Mouse (Mus musculus): Measurements from ENCODE around the gene Tbx21. TPM values are rescaled to one million over a fixed set of nuclear protein-coding genes. Genes with fewer than 3 reads are reported as not detected.

The Tbx21 gene
- polyA plus RNA-seq, 1 experiment from 2014 or later, result not detected

DNA sequence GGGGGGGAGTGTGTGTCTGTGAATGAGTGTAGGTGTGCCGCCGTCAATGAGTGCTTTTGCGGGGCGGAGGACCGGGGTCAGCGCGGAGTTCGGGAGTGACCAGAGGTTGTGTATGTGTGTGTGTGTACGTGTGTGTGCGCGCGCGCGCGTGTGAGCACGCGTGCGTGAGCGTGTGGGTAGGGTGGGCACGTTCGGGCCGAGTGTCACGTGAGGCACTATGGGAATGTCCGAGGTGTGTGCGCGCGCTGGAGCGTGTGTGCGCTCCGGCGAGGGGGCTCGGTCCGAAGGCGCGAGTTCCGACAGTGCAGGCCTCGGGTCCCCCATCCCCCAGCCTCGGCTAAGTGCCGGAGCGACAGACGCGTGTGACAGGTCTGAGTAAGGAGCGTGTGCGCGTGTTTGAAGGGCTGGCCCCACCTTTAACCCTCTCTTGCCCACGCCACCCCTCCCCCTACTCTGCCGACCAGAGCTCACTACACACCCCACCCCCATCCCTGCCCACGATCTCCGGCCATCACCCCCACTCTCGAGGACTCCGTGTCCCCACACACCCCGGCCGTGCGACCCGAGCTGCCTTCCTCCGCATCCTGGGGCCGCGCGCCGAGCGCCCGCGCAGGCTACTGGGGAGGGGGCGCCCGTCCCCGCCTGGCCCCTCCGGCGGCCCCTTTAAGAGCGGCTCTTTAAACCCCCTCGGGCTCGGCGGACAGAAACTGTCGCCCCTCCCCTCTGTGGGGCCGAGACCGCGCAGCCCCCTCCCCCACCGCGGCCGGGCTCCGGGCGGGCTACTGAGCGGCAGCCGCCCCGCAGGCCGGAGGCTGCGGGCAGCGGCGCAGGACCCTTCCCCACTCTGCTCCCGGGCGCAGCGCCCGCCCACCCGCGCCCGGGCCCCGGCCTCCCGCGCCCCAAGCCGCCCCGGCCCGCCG lies 35.5 kb upstream of the Tbx21 start:
- DNase-seq (peak; percentile 89), ATAC-seq (ENCODE audit: insufficient read depth) (peak; percentile 78)
- WGBS, result under 1% methylated on average over 97 of the region's 102 CpGs
- Histone ChIP-seq H3K4me2 (peak overlapping the region; percentile 84), H3K27ac (ENCODE audit: low read depth) (peak overlapping the region; percentile 94), H3K36me3 (ENCODE audit: insufficient read depth) (peaks cover 28% of the 10 kb centered on the region), H3K4me3 (ENCODE audit: low read depth, low read length) (peak overlapping the region; percentile 70), H3K9me3 (ENCODE audit: low read depth, low read length) (no peaks in the 10 kb centered on the region), H3K27me3 (ENCODE audit: insufficient read depth, low read length) (no peaks in the 10 kb centered on the region; the same call in 1 of the 2 replicates), H3K4me1 (ENCODE audit: insufficient read depth) (peaks cover 13% of the 10 kb centered on the region), H3K9ac (peak overlapping the region; percentile 73)
- no peak for TF ChIP-seq CTCF (IDR thresholded peaks at IDR 0.05; ENCODE audit: low read depth)

- peaks cover 34% of the 10 kb centered on the region for H3K36me3 ChIP-seq (ENCODE audit: insufficient read depth)
- 1% methylated on average over 14 of the region's 14 CpGs for WGBS
- H3K9me3 ChIP-seq (ENCODE audit: low read depth, low read length), result no peaks in the 10 kb centered on the region
- TF ChIP-seq CTCF (IDR thresholded peaks at IDR 0.05; ENCODE audit: low read depth), result no peak
- H3K9ac ChIP-seq, result peak overlapping the region; percentile 73
- H3K4me2 ChIP-seq, result peak overlapping the region; percentile 84
- ATAC-seq (ENCODE audit: insufficient read depth) (peak; percentile 42), DNase-seq (peak; percentile 93)
- peak overlapping the region; percentile 94 for H3K27ac ChIP-seq (ENCODE audit: low read depth)
- H3K4me3 ChIP-seq (ENCODE audit: low read depth, low read length), result peak overlapping the region; percentile 70
- H3K4me1 ChIP-seq (ENCODE audit: insufficient read depth), result peaks cover 13% of the 10 kb centered on the region
- no peaks in the 10 kb centered on the region; the same call in 1 of the 2 replicates for H3K27me3 ChIP-seq (ENCODE audit: insufficient read depth, low read length)
Measured at GRCm38 (mm10) chr11:97149995-97150410, 34.9 kb upstream of the Tbx21 start.

DNA sequence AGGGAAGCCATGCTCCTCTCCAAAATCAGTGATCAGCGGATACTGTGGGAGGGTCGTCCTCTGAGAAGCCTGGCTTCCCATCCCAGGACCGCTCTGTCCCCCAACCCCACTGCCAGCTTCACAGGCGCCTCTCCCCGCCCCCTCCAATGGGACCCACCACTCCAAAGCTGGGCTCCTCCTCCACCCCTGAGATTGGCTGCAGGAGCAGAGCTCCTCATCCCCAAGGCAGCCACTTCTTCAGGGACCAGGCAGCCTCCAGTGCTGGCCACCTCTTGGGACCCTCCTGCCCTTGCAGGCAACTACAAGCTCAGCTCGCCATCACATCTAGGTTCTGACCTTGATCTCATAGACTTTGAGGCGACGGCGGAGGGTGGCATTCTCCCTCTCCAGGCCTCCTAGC lies 33.9 kb upstream of the Tbx21 start:
- Histone ChIP-seq H3K27me3 (ENCODE audit: insufficient read depth, low read length) (no peaks in the 10 kb centered on the region; the same call in 1 of the 2 replicates), H3K4me3 (ENCODE audit: low read depth, low read length) (peak overlapping the region; percentile 70), H3K9me3 (ENCODE audit: low read depth, low read length) (no peaks in the 10 kb centered on the region), H3K9ac (peak overlapping the region; percentile 73), H3K36me3 (ENCODE audit: insufficient read depth) (peaks cover 37% of the 10 kb centered on the region), H3K27ac (ENCODE audit: low read depth) (peak overlapping the region; percentile 94), H3K4me2 (peak overlapping the region; percentile 84), H3K4me1 (ENCODE audit: insufficient read depth) (peaks cover 13% of the 10 kb centered on the region)
- DNase-seq (no peak), ATAC-seq (ENCODE audit: insufficient read depth) (no peak)
- no peak for TF ChIP-seq CTCF (IDR thresholded peaks at IDR 0.05; ENCODE audit: low read depth)
- WGBS, result 29% methylated on average over 9 of the region's 9 CpGs

DNA sequence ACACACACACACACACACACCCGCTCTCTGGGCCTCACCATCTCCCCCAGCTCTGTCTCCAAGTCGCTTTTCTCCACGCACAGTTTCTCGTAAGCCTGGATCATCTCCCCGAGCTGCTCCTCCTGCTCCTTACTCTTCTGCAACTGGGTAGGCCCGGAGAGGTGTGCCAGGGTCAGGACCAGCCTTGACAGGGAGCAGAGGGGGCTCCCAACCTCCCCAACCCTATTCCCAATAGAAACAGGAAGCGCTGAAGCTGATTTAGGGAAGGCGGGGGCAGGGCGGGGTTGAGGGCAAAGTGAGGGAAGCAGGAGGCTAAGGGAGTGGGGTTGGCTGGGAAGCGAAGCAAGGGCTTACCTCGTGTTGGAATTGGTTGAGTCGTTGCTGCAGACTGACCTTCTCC lies 33.5 kb upstream of the Tbx21 start:
- Histone ChIP-seq H3K4me3 (ENCODE audit: low read depth, low read length) (peak overlapping the region; percentile 70), H3K36me3 (ENCODE audit: insufficient read depth) (peaks cover 36% of the 10 kb centered on the region), H3K27ac (ENCODE audit: low read depth) (peak overlapping the region; percentile 94; the same call in 1 of the 2 replicates), H3K9me3 (ENCODE audit: low read depth, low read length) (no peaks in the 10 kb centered on the region), H3K9ac (peak overlapping the region; percentile 73), H3K4me2 (peak overlapping the region; percentile 84), H3K4me1 (ENCODE audit: insufficient read depth) (peaks cover 13% of the 10 kb centered on the region), H3K27me3 (ENCODE audit: insufficient read depth, low read length) (no peaks in the 10 kb centered on the region; the same call in 1 of the 2 replicates)
- WGBS, result 22% methylated on average over 12 of the region's 12 CpGs
- no peak for TF ChIP-seq CTCF (IDR thresholded peaks at IDR 0.05; ENCODE audit: low read depth)
- DNase-seq, result no peak
- ATAC-seq (ENCODE audit: insufficient read depth), result no peak

- peaks cover 43% of the 10 kb centered on the region for H3K36me3 ChIP-seq (ENCODE audit: insufficient read depth)
- H3K9ac ChIP-seq, result no peak overlapping the region
- H3K4me3 ChIP-seq (ENCODE audit: low read depth, low read length), result no peak overlapping the region
- 67% methylated on average over 8 of the region's 8 CpGs for WGBS
- no peak for TF ChIP-seq CTCF (IDR thresholded peaks at IDR 0.05; ENCODE audit: low read depth)
- H3K9me3 ChIP-seq (ENCODE audit: low read depth, low read length), result no peaks in the 10 kb centered on the region
- H3K27ac ChIP-seq (ENCODE audit: low read depth), result no peak overlapping the region
- no peak overlapping the region for H3K4me2 ChIP-seq
- ATAC-seq (ENCODE audit: insufficient read depth) (no peak), DNase-seq (no peak)
- peaks cover 13% of the 10 kb centered on the region for H3K4me1 ChIP-seq (ENCODE audit: insufficient read depth)
- H3K27me3 ChIP-seq (ENCODE audit: insufficient read depth, low read length), result no peaks in the 10 kb centered on the region; the same call in 1 of the 2 replicates
Measured at GRCm38 (mm10) chr11:97147333-97147732, 32.2 kb upstream of the Tbx21 start.

GRCm38 (mm10) chr11:97146724-97147123 lies 31.6 kb upstream of the Tbx21 start:
- Histone ChIP-seq H3K27me3 (ENCODE audit: insufficient read depth, low read length) (no peaks in the 10 kb centered on the region; the same call in 1 of the 2 replicates), H3K4me3 (ENCODE audit: low read depth, low read length) (no peak overlapping the region), H3K27ac (ENCODE audit: low read depth) (no peak overlapping the region), H3K4me2 (peak overlapping the region; percentile 16; the same call in 1 of the 2 replicates), H3K9ac (no peak overlapping the region), H3K4me1 (ENCODE audit: insufficient read depth) (peaks cover 13% of the 10 kb centered on the region), H3K9me3 (ENCODE audit: low read depth, low read length) (no peaks in the 10 kb centered on the region), H3K36me3 (ENCODE audit: insufficient read depth) (peaks cover 45% of the 10 kb centered on the region)
- peak; percentile 92 for TF ChIP-seq CTCF (IDR thresholded peaks at IDR 0.05; ENCODE audit: low read depth)
- ATAC-seq (ENCODE audit: insufficient read depth) (no peak), DNase-seq (peak; percentile 90)
- WGBS, result 6% methylated on average over 8 of the region's 8 CpGs

DNA sequence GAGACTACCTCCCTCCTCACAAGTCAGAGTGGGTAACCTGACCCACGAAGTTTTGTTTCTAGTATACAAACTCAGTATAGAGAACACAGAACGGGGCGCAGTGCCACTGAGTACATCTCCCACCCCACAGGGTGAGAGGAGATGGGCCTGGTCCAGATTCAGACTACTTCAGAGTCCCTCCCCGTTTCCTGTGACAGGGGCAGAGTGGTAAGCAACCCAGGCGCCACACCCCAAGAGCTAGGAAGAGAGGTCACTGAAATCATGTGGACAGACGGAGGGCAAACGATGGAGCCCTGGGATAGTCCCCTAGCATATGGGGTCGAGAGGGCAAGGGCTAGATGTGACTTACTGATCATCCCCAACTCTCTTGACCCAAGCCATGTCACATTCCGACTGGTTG lies 30.8 kb upstream of the Tbx21 start:
- DNase-seq (no peak), ATAC-seq (ENCODE audit: insufficient read depth) (no peak)
- Histone ChIP-seq H3K4me1 (ENCODE audit: insufficient read depth) (peaks cover 13% of the 10 kb centered on the region), H3K4me2 (0 out of 2 replicates have a peak overlapping the region, but pooled peaks have one; percentile 16), H3K27me3 (ENCODE audit: insufficient read depth, low read length) (no peaks in the 10 kb centered on the region; the same call in 1 of the 2 replicates), H3K9me3 (ENCODE audit: low read depth, low read length) (no peaks in the 10 kb centered on the region), H3K27ac (ENCODE audit: low read depth) (no peak overlapping the region), H3K36me3 (ENCODE audit: insufficient read depth) (peaks cover 46% of the 10 kb centered on the region), H3K9ac (no peak overlapping the region), H3K4me3 (ENCODE audit: low read depth, low read length) (no peak overlapping the region)
- TF ChIP-seq CTCF (IDR thresholded peaks at IDR 0.05; ENCODE audit: low read depth), result no peak
- 44% methylated on average over 9 of the region's 9 CpGs for WGBS
